Comparison of ENCODE assay signal across 14 mouse cellular contexts in the genomic region with DNA sequence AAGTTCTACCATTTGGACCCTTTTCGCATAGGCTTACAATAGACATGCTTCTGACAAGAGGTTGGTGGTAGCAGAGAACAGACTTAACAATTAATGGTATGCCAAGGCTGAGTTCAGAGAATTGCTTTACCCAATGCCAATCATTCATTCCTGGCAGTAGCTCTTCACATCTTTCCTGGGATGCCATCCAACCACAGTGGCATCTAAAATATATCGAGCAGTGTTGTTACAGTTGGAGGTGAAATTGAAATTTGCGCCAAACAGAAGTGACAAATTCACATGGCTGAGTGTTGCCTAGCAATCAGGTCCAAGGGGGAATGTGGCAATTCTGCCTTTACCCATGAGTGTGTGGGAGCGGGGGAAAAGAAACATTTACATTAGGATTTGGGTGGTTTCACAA. TPM values are rescaled to one million over a fixed set of nuclear protein-coding genes. Genes with fewer than 3 reads are reported as not detected.
DNase-seq lines count a peak whose midpoint lies in the region; ATAC-seq and TF ChIP-seq lines count a peak whose summit lies in the region.
"Had no signal": no experiment of that assay in that cellular context is flagged by ENCODE, and none has a peak within 500 bp of the region (broad histone marks: within the 10 kb centered on the region; RNA-seq: fewer than 3 reads in every experiment).

No protein-coding gene starts in this region.

- H3K9me3 ChIP-seq in hindbrain, postnatal 0 days (ENCODE audit: low read length), result no peaks in the 10 kb centered on the region
- H3K9me3 ChIP-seq in hindbrain, embryonic 11.5 days (ENCODE audit: control insufficient read depth, low read length), result no peaks in the 10 kb centered on the region
- H3K9me3 ChIP-seq: embryonic facial prominence, embryonic 12.5 days; kidney, embryonic 15.5 days had no signal

- no peak for TF ChIP-seq CTCF in hindbrain, postnatal 0 days (IDR thresholded peaks at IDR 0.05; ENCODE audit: low read depth)

- peak; percentile 47; the same call in 1 of the 2 replicates for ATAC-seq in hindbrain, postnatal 0 days
- no peak for ATAC-seq in hindbrain, embryonic 11.5 days (ENCODE audit: low FRiP score)

- H3K27me3 ChIP-seq in hindbrain, postnatal 0 days (ENCODE audit: insufficient read depth, low read length), result no peaks in the 10 kb centered on the region
- no peaks in the 10 kb centered on the region for H3K27me3 ChIP-seq in hindbrain, embryonic 11.5 days (ENCODE audit: control insufficient read depth, insufficient read depth, low read length)
- H3K27me3 ChIP-seq: CH12.LX; embryonic facial prominence, embryonic 12.5 days; kidney, embryonic 15.5 days had no signal

- H3K4me2 ChIP-seq in hindbrain, postnatal 0 days (ENCODE audit: low read depth, low read length), result no peak overlapping the region
- H3K4me2 ChIP-seq in hindbrain, embryonic 11.5 days (replicated peaks; ENCODE audit: low read depth, low read length), result no peak overlapping the region
- H3K4me2 ChIP-seq: embryonic facial prominence, embryonic 12.5 days; kidney, embryonic 15.5 days; liver, embryonic 11.5 days had no signal

- no peak overlapping the region for H3K9ac ChIP-seq in hindbrain, postnatal 0 days (replicated peaks; ENCODE audit: low read length)
- no peak overlapping the region for H3K9ac ChIP-seq in hindbrain, embryonic 11.5 days (ENCODE audit: low read depth, low read length)
- H3K9ac ChIP-seq: embryonic facial prominence, embryonic 12.5 days; kidney, embryonic 15.5 days had no signal

- peak; percentile 53 to 59 for DNase-seq in cerebellum, postnatal 10 days
- DNase-seq in cerebellum, adult 18-20 months, result no peak
- peak; percentile 62 for DNase-seq in hindbrain, postnatal 0 days (ENCODE audit: low spot score)
- no peak for DNase-seq in hindbrain, embryonic 11.5 days (ENCODE audit: low spot score)
- DNase-seq in right cerebral cortex, postnatal 4 days, result peak; percentile 3
- DNase-seq in right cerebral cortex, postnatal 25 days, result no peak
- DNase-seq in telencephalon, adult 2 months (ENCODE audit: low read depth, low spot score), result peak; percentile 60
- no peak for DNase-seq in urinary bladder, postnatal 4 days (ENCODE audit: low spot score in 2 of 2)
- DNase-seq: cerebellum, adult 9-11 months had no signal

- no peak overlapping the region for H3K27ac ChIP-seq in hindbrain, postnatal 0 days
- no peak overlapping the region for H3K27ac ChIP-seq in hindbrain, embryonic 11.5 days (ENCODE audit: low read depth, low read length)
- H3K27ac ChIP-seq: embryonic facial prominence, embryonic 12.5 days; kidney, embryonic 15.5 days had no signal

- no peak overlapping the region for H3K4me3 ChIP-seq in hindbrain, postnatal 0 days (ENCODE audit: low read length)
- no peak overlapping the region for H3K4me3 ChIP-seq in hindbrain, embryonic 11.5 days (ENCODE audit: low read depth, low read length)
- H3K4me3 ChIP-seq: embryonic facial prominence, embryonic 12.5 days; kidney, embryonic 15.5 days; myocyte had no signal

- 42% methylated on average over 4 of the region's 4 CpGs for WGBS in hindbrain, postnatal 0 days
- WGBS in hindbrain, embryonic 11.5 days, result 91% methylated on average over 4 of the region's 4 CpGs

- H3K36me3 ChIP-seq in hindbrain, postnatal 0 days (ENCODE audit: insufficient read depth, low read length), result no peaks in the 10 kb centered on the region
- H3K36me3 ChIP-seq in hindbrain, embryonic 11.5 days (ENCODE audit: control insufficient read depth, insufficient read depth, low read length), result no peaks in the 10 kb centered on the region
- H3K36me3 ChIP-seq: embryonic facial prominence, embryonic 12.5 days; kidney, embryonic 15.5 days had no signal

- H3K4me1 ChIP-seq in hindbrain, postnatal 0 days (ENCODE audit: insufficient read depth, low read length), result no peaks in the 10 kb centered on the region
- H3K4me1 ChIP-seq in hindbrain, embryonic 11.5 days (replicated peaks; ENCODE audit: control insufficient read depth, insufficient read depth, low read length), result no peaks in the 10 kb centered on the region
- H3K4me1 ChIP-seq: embryonic facial prominence, embryonic 12.5 days; kidney, embryonic 15.5 days had no signal

RNA-seq across cellular contexts. Expression of gene Dph6, which starts 32.3 kb away (rescaled TPM):
- total RNA-seq in hindbrain, postnatal 0 days (2014; rRNA removed), result 8.9 and 13.4 TPM in 2 replicates
- 12.6 and 13.6 TPM in 2 replicates for polyA plus RNA-seq in hindbrain, postnatal 0 days (2015; fragmentation: Nextera tagmentation; extraction: Ambion mirVana)
- polyA plus RNA-seq in hindbrain, embryonic 11.5 days (2014; fragmentation: Nextera tagmentation; extraction: Ambion mirVana), result 18.4 and 20.0 TPM in 2 replicates

Comparison
In these comparisons a context has a peak if more than half of its experiments do, and no peak if none do; other contexts are left out.
1. DNase-seq: peak in cerebellum, postnatal 10 days (2 of 2), hindbrain, postnatal 0 days (single experiment), right cerebral cortex, postnatal 4 days (single experiment) and telencephalon, adult 2 months (single experiment); none in cerebellum, adult 18-20 months (0 of 2), hindbrain, embryonic 11.5 days (single experiment), right cerebral cortex, postnatal 25 days (single experiment) and urinary bladder, postnatal 4 days (0 of 2).